Mouse (Mus musculus): ENCODE results near the gene Micu1.

- no peak for TF ChIP-seq CTCF (IDR thresholded peaks at IDR 0.05; ENCODE audit: low read depth)
- no peak for TF ChIP-seq EP300 (IDR thresholded peaks at IDR 0.05; ENCODE audit: low read depth)
Measured at GRCm38 (mm10) chr10:59665503-59666291, 36.6 kb upstream of the Micu1 start.
